Mouse (Mus musculus): ENCODE data around the gene Scand1. TPM values are rescaled to one million over a fixed set of nuclear protein-coding genes. Genes with fewer than 3 reads are reported as not detected.

Scand1 gene
- 80.6 and 82.5 TPM in 2 replicates for polyA plus RNA-seq (2012; rRNA removed)

DNA sequence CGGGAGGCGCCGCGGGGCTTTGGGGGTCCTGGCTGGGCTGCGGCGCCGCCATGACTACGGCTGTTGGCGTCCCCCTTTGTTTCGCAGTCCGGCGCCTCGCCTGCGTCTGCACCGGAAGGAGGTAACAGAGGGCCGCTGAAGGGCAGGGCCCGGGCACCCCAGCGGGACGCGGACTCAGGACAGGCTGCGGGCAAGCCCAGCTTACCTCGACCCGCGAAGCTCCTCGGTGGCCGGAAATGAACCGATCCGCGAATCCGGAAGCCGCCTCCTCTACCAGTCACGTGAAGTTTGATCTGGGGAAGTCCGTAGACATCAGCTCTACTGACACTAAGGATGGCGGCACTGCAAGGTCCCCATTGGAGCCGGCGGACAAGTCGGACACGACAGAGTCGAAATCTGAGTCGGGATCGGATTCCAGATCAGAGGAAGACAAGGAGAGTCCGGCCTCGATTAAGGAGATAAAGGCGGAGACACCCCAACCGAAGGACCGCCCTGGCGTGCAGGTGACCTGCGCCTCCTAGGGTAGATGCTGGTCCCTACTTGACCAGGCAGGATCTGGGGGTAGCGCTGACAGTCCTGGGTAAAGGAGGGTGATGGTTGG lies at the start of gene Scand1, which contains the start of gene Cnbd2:
TSS of gene Scand1 (minus strand) at position 408 of the 601 bp plus-strand sequence.
TSS of gene Cnbd2 (plus strand) at position 3 of the 601 bp plus-strand sequence.
- Histone ChIP-seq H3K27ac (ENCODE audit: insufficient read depth, low read length) (peak within 1 kb of the TSS; percentile 43), H3K4me1 (ENCODE audit: control insufficient read depth, insufficient read depth, low read length) (no peaks in the 10 kb centered on the region), H3K27me3 (ENCODE audit: control insufficient read depth, insufficient read depth, low read length) (no peaks in the 10 kb centered on the region), H3K4me3 (replicated peaks; ENCODE audit: insufficient read depth, low read depth, low read length) (peak within 1 kb of the TSS; percentile 70)
- under 1% methylated on average over 49 of the region's 49 CpGs for WGBS
- DNase-seq: peak; percentile 88 to 89
- peak; percentile 40; the same call in 1 of the 2 replicates for TF ChIP-seq CTCF (IDR thresholded peaks at IDR 0.05; ENCODE audit: borderline replicate concordance, insufficient read depth, low read depth, low read length)
- TF ChIP-seq POLR2A (IDR thresholded peaks at IDR 0.05; ENCODE audit: borderline replicate concordance, insufficient read depth, low read length): peak; percentile 82

DNA sequence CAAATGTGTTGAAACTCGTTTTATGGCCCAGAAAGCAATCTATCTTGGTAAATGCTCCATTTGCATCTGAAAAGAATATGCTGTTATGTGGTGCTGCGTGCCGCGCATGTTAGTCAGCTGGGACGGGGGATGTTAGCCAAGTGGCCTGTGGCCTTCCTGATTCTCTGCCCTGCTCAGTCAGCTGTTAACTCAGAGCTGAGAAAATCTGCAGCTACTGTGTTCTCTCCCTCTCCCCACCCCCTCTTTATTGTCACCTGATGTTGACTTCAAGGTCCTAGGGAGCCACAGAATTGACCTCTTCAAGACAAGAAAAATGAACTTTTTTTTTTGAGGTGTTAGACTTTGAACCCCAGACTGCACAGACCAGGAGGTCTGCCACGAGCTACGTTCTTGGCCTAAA lies 43.5 kb upstream of the Scand1 start:
- 25% methylated on average over 7 of the region's 7 CpGs for WGBS
- peak; percentile 27 to 41 for DNase-seq
- Histone ChIP-seq H3K4me1 (ENCODE audit: control insufficient read depth, insufficient read depth, low read length) (no peaks in the 10 kb centered on the region), H3K4me3 (replicated peaks; ENCODE audit: insufficient read depth, low read depth, low read length) (no peak overlapping the region), H3K27me3 (ENCODE audit: control insufficient read depth, insufficient read depth, low read length) (no peaks in the 10 kb centered on the region), H3K27ac (ENCODE audit: insufficient read depth, low read length) (no peak overlapping the region)
- TF ChIP-seq CTCF (IDR thresholded peaks at IDR 0.05; ENCODE audit: borderline replicate concordance, insufficient read depth, low read depth, low read length) (no peak), POLR2A (IDR thresholded peaks at IDR 0.05; ENCODE audit: borderline replicate concordance, insufficient read depth, low read length) (no peak)

DNA sequence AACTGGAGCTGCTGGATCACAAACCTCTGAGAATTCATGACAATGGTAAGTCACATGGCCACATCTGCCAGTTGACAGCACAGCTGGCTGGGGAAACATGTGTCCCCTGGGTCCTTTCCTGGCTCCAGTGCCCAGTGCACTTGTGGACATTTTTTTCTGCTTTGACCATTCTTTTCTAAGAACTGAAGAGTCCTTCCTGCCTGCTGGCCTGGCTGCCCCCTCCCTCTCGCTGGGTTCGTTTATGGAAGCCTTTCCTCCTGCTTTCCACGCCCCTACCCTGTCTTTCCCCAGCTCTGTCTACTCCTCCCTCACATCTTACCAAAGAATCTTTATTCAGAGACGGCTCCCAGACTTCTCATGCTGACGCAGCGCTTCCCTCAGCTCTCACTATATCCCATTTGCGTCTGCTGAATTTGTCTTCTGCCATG lies 40.8 kb upstream of the Scand1 start:
- no peak for TF ChIP-seq POLR2A (IDR thresholded peaks at IDR 0.05; ENCODE audit: borderline replicate concordance, insufficient read depth, low read length)
- no peak for TF ChIP-seq CTCF (IDR thresholded peaks at IDR 0.05; ENCODE audit: borderline replicate concordance, insufficient read depth, low read depth, low read length)
- no peak for DNase-seq
- no peak overlapping the region for H3K4me3 ChIP-seq (replicated peaks; ENCODE audit: insufficient read depth, low read depth, low read length)
- H3K27me3 ChIP-seq (ENCODE audit: control insufficient read depth, insufficient read depth, low read length): no peaks in the 10 kb centered on the region
- H3K27ac ChIP-seq (ENCODE audit: insufficient read depth, low read length): no peak overlapping the region
- 64% methylated on average over 7 of the region's 7 CpGs for WGBS
- no peaks in the 10 kb centered on the region; the same call in 1 of the 2 replicates for H3K4me1 ChIP-seq (ENCODE audit: control insufficient read depth, insufficient read depth, low read length)

DNA sequence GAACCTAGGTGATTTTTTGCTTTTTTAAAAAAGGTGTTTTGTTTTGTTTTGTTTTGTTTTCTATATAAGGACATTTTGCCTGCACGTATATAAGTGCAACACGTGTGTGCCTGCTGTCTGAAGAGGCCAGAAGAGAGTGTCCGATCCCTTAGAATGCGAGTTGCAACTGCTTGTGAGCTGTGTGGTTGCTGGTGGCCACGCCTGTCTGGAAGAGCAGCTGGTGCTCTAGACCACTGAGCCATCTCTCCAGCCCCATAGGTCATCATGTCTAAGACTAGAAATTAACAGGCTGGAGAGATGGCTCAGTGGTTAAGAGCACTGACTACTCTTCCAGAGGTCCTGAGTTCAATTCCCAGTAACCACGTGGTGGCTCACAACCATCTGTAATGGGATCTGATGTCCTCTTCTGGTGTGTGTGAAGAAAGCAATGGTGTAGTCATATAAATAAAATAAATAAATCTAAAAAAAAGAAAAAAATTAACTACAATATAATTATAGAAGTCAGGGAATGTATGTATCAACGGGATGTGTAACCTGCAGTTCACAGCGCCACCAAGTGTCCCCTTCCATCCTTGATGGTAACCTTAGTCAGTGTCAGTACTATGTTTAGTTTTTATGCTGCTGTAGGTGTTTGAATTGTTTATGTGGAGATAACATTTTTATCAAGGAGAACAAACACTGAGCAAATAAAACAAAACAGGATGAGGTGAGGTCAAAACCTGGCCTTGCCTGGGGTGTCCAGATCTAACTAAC lies 40.1 kb upstream of the Scand1 start:
- DNase-seq: no peak
- WGBS: 78% methylated on average over 8 of the region's 8 CpGs
- Histone ChIP-seq H3K4me3 (replicated peaks; ENCODE audit: insufficient read depth, low read depth, low read length) (no peak overlapping the region), H3K27me3 (ENCODE audit: control insufficient read depth, insufficient read depth, low read length) (no peaks in the 10 kb centered on the region), H3K4me1 (ENCODE audit: control insufficient read depth, insufficient read depth, low read length) (no peaks in the 10 kb centered on the region; the same call in 1 of the 2 replicates), H3K27ac (ENCODE audit: insufficient read depth, low read length) (no peak overlapping the region)
- no peak for TF ChIP-seq POLR2A (IDR thresholded peaks at IDR 0.05; ENCODE audit: borderline replicate concordance, insufficient read depth, low read length)
- peak; percentile 13; the same call in 1 of the 2 replicates for TF ChIP-seq CTCF (IDR thresholded peaks at IDR 0.05; ENCODE audit: borderline replicate concordance, insufficient read depth, low read depth, low read length)

DNA sequence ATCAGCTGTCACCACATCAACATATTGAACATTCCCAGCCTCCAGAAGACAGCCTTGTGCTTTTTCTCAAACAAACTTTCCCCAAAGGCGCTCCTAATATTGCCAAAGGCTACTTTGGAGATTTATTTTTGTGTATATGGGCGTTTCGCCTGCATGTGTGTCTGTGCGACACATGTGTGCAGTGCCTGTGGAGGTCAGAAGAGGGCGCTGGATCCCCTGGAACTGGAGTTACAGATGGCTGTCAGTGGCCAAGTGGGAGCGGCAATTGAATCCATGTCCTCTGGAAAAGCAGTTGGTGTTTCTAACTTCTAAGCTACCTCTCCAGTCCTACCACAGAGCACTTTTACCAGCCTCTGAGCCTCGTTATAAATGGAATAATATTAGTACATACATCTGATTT lies 38.7 kb upstream of the Scand1 start:
- DNase-seq: no peak
- Histone ChIP-seq H3K4me3 (replicated peaks; ENCODE audit: insufficient read depth, low read depth, low read length) (no peak overlapping the region), H3K27ac (ENCODE audit: insufficient read depth, low read length) (no peak overlapping the region), H3K27me3 (ENCODE audit: control insufficient read depth, insufficient read depth, low read length) (no peaks in the 10 kb centered on the region), H3K4me1 (ENCODE audit: control insufficient read depth, insufficient read depth, low read length) (no peaks in the 10 kb centered on the region; the same call in 1 of the 2 replicates)
- TF ChIP-seq POLR2A (IDR thresholded peaks at IDR 0.05; ENCODE audit: borderline replicate concordance, insufficient read depth, low read length): no peak
- TF ChIP-seq CTCF (IDR thresholded peaks at IDR 0.05; ENCODE audit: borderline replicate concordance, insufficient read depth, low read depth, low read length): no peak
- 86% methylated on average over 7 of the region's 7 CpGs for WGBS

DNA sequence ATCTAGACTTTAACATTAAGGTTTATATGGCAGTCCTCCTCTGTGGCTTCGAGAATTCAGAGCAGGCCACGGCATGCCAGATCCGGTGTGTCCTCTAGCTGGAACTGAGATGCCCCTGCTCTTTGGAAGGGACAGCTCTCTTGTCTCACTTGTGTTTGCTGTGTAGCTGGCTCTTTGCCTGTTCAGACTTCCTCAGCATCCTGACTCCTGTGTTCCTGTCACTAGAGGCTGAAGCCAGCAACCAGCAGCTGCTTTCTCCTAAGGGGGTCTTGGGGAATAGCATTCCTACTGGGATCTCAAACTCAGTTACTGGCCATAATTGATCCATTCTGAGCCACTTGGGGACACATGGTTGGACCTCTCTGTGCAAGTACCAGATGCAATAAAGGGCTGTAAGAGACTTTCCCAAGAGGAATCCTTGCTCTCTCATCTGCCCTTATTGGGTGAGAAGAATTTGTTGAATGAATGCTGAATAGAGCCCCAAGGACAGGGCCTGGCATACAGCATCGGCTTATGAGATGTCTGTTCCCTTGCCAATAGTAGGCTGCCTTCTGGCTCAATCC lies 36.9 kb upstream of the Scand1 start:
- Histone ChIP-seq H3K4me3 (replicated peaks; ENCODE audit: insufficient read depth, low read depth, low read length) (no peak overlapping the region), H3K27ac (ENCODE audit: insufficient read depth, low read length) (no peak overlapping the region), H3K27me3 (ENCODE audit: control insufficient read depth, insufficient read depth, low read length) (no peaks in the 10 kb centered on the region), H3K4me1 (ENCODE audit: control insufficient read depth, insufficient read depth, low read length) (no peaks in the 10 kb centered on the region; the same call in 1 of the 2 replicates)
- no peak for DNase-seq
- TF ChIP-seq CTCF (IDR thresholded peaks at IDR 0.05; ENCODE audit: borderline replicate concordance, insufficient read depth, low read depth, low read length) (no peak), POLR2A (IDR thresholded peaks at IDR 0.05; ENCODE audit: borderline replicate concordance, insufficient read depth, low read length) (no peak)
- 29% methylated on average over 4 of the region's 4 CpGs for WGBS

DNA sequence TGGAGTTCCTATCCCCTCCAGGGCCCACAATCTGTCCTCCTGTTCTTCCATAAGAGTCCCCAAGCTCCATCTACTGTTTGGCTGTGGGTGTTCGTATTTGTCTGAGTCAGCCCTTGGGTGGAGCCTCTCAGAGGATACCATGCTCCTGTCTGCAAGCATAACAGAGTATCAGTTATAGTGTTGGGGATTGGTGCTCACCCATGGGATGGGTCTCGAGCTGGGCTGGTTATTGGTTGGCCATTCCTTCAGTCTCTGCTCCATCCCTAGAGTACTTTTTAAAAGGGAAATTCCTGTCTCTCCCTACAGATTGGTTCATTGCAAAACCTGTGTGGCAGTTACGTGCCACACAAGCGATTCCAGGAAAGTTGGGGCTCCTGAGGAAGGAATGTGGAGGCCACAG lies 36.3 kb upstream of the Scand1 start:
- no peak for DNase-seq
- TF ChIP-seq CTCF (IDR thresholded peaks at IDR 0.05; ENCODE audit: borderline replicate concordance, insufficient read depth, low read depth, low read length) (no peak), POLR2A (IDR thresholded peaks at IDR 0.05; ENCODE audit: borderline replicate concordance, insufficient read depth, low read length) (no peak)
- 86% methylated on average over 4 of the region's 4 CpGs for WGBS
- H3K27me3 ChIP-seq (ENCODE audit: control insufficient read depth, insufficient read depth, low read length): no peaks in the 10 kb centered on the region
- H3K4me3 ChIP-seq (replicated peaks; ENCODE audit: insufficient read depth, low read depth, low read length): no peak overlapping the region
- no peaks in the 10 kb centered on the region; the same call in 1 of the 2 replicates for H3K4me1 ChIP-seq (ENCODE audit: control insufficient read depth, insufficient read depth, low read length)
- no peak overlapping the region for H3K27ac ChIP-seq (ENCODE audit: insufficient read depth, low read length)

Data from cerebellum, adult 2 months (tissue).